Mouse (Mus musculus) C2C12 (cell line): ENCODE results near the gene Trpv4. TPM values are rescaled to one million over a fixed set of nuclear protein-coding genes. Genes with fewer than 3 reads are reported as not detected.

Source experiments
- H3K27me3 ChIP-seq: one replicate; pipeline ENCODE4 v1.6.1; 2011; ENCODE audit not compliant: control insufficient read depth, insufficient read depth, insufficient read length
- H3K36me3 ChIP-seq: one replicate; pipeline ENCODE4 v1.6.1; 2011; ENCODE audit not compliant: control insufficient read depth, insufficient read depth
- H3K4me3 ChIP-seq: one replicate; pipeline ENCODE4 v1.5.1; 2011; ENCODE audit warnings: mild to moderate bottlenecking, control low read depth; ENCODE audit not compliant: poor library complexity, insufficient read depth, severe bottlenecking
- H3K79me2 ChIP-seq: one replicate; pipeline ENCODE4 v1.6.1; 2011; ENCODE audit not compliant: control insufficient read depth, insufficient read depth
- H3K79me3 ChIP-seq: one replicate; pipeline ENCODE4 v1.6.1; 2011; ENCODE audit warnings: low read depth, control low read depth
- H3ac ChIP-seq: one replicate; pipeline ENCODE3; 2011; ENCODE audit warnings: low read depth; ENCODE audit not compliant: control insufficient read depth, insufficient read length
- CEBPB ChIP-seq: IDR thresholded peaks from one replicate; pipeline ENCODE4 v1.6.1; 2011; ENCODE audit warnings: low read depth, mild to moderate bottlenecking, control low read depth, moderate library complexity
- CTCF ChIP-seq: IDR thresholded peaks from one replicate; pipeline ENCODE4 v1.5.1; 2011; ENCODE audit not compliant: control insufficient read depth, insufficient read depth, insufficient read length
- FOSL1 ChIP-seq: IDR thresholded peaks from one replicate; pipeline ENCODE4 v1.8.0; 2011; ENCODE audit warnings: mild to moderate bottlenecking, low read length; ENCODE audit not compliant: poor library complexity, insufficient read depth, severe bottlenecking
- MAX ChIP-seq: IDR thresholded peaks from one replicate; pipeline ENCODE4 v1.6.1; 2011; ENCODE audit warnings: mild to moderate bottlenecking, control low read depth
- MYOD1 ChIP-seq: IDR thresholded peaks from one replicate; pipeline ENCODE4 v1.6.1; 2011; ENCODE audit warnings: low read depth; ENCODE audit not compliant: control insufficient read depth, insufficient read length
- MYOG ChIP-seq: IDR thresholded peaks from one replicate; pipeline ENCODE4 v1.6.1; 2011; ENCODE audit not compliant: control insufficient read depth, insufficient read length; ENCODE audit errors: extremely low read depth
- USF1 ChIP-seq: IDR thresholded peaks from one replicate; pipeline ENCODE4 v1.6.1; 2011; ENCODE audit warnings: low read depth, mild to moderate bottlenecking, control low read depth, moderate library complexity
- polyA plus RNA-seq: library from polyadenylated mRNA; unstranded; fragments of >200 nt; fragmentation: generic; extraction: Trizol; gene quantifications from one replicate; pipeline ENCODE4 v1.2.1, GENCODE M21; 2012; ENCODE audit warnings: missing spikeins

Gene Trpv4
- polyA plus RNA-seq, 1 experiment, result 0.55 TPM

GRCm38 (mm10) chr5:114653656-114654437 is 4.4 kb downstream of the Trpv4 start:
- no peaks in the 10 kb centered on the region for H3K27me3 ChIP-seq
- TF ChIP-seq CEBPB (no peak), MAX (no peak), USF1 (no peak), MYOD1 (no peak)
- H3K79me2 ChIP-seq, result no peaks in the 10 kb centered on the region
- H3K79me3 ChIP-seq, result no peaks in the 10 kb centered on the region
- H3K4me3 ChIP-seq, result no peak overlapping the region
- H3K36me3 ChIP-seq, result no peaks in the 10 kb centered on the region
- H3ac ChIP-seq, result no peak overlapping the region

- TF ChIP-seq MYOD1 (no peak), MAX (no peak), MYOG (no peak), USF1 (no peak), CTCF (no peak)
- Histone ChIP-seq H3K4me3 (no peak overlapping the region), H3K79me3 (no peaks in the 10 kb centered on the region), H3K79me2 (no peaks in the 10 kb centered on the region), H3ac (no peak overlapping the region), H3K36me3 (no peaks in the 10 kb centered on the region), H3K27me3 (no peaks in the 10 kb centered on the region)
These were observed 6.8 kb downstream of the Trpv4 start for GRCm38 (mm10) chr5:114651449-114651848.

GRCm38 (mm10) chr5:114651002-114651401 is 7.2 kb downstream of the Trpv4 start:
- Histone ChIP-seq H3K27me3 (no peaks in the 10 kb centered on the region), H3K79me2 (no peaks in the 10 kb centered on the region), H3ac (no peak overlapping the region), H3K36me3 (no peaks in the 10 kb centered on the region), H3K79me3 (no peaks in the 10 kb centered on the region), H3K4me3 (no peak overlapping the region)
- TF ChIP-seq MAX (no peak), MYOG (no peak), USF1 (no peak), CEBPB (no peak), CTCF (no peak), FOSL1 (no peak)

- no peak overlapping the region for H3K4me3 ChIP-seq
- TF ChIP-seq CTCF, result no peak
- no peak for TF ChIP-seq MAX
- no peak for TF ChIP-seq MYOD1
- TF ChIP-seq MYOG, result no peak
- TF ChIP-seq CEBPB, result no peak
- TF ChIP-seq FOSL1, result no peak
- TF ChIP-seq USF1, result no peak
- no peaks in the 10 kb centered on the region for H3K79me2 ChIP-seq
- H3K79me3 ChIP-seq, result no peaks in the 10 kb centered on the region
- H3K36me3 ChIP-seq, result no peaks in the 10 kb centered on the region
- no peak overlapping the region for H3ac ChIP-seq
- no peaks in the 10 kb centered on the region for H3K27me3 ChIP-seq
These were observed 9.4 kb downstream of the Trpv4 start for GRCm38 (mm10) chr5:114648728-114649311.

- H3K79me2 ChIP-seq, result no peaks in the 10 kb centered on the region
- H3K79me3 ChIP-seq, result no peaks in the 10 kb centered on the region
- H3ac ChIP-seq, result no peak overlapping the region
- H3K27me3 ChIP-seq, result no peaks in the 10 kb centered on the region
- no peaks in the 10 kb centered on the region for H3K36me3 ChIP-seq
- H3K4me3 ChIP-seq, result no peak overlapping the region
- no peak for TF ChIP-seq CEBPB
- no peak for TF ChIP-seq MYOD1
- no peak for TF ChIP-seq FOSL1
- TF ChIP-seq MAX, result no peak
- no peak for TF ChIP-seq CTCF
These were observed 10.8 kb downstream of the Trpv4 start for GRCm38 (mm10) chr5:114647211-114647974.

GRCm38 (mm10) chr5:114645916-114646315 is 12.3 kb downstream of the Trpv4 start:
- Histone ChIP-seq H3K79me2 (no peaks in the 10 kb centered on the region), H3ac (no peak overlapping the region), H3K79me3 (no peaks in the 10 kb centered on the region), H3K4me3 (no peak overlapping the region), H3K27me3 (no peaks in the 10 kb centered on the region), H3K36me3 (no peaks in the 10 kb centered on the region)
- TF ChIP-seq FOSL1 (no peak), MYOD1 (no peak), CTCF (no peak), MYOG (no peak)
